ENCODE assay signal across 24 mouse cellular contexts in the genomic region with DNA sequence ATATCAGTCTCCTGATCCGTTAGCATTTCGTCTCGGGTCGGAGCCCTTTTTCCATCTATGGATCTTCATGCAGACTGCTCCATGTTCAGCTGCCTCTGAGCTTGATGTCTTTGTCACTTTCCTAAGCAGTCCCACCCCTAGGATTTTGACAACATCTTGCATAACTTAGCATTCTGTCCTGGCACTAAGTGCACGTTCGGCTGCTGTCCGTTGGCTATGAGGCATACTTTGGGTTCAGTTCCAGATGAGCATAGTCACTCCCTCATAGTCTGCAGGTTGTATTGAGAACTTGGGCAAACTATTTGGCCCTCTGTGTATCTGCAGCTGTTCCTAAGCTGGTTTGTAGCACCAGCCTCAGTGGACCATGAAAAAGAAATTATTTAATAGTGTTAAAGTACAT.
"Had no signal": no experiment of that assay in that cellular context is flagged by ENCODE, and none has a peak within 500 bp of the region (broad histone marks: within the 10 kb centered on the region; RNA-seq: fewer than 3 reads in every experiment).

No protein-coding gene starts in this region.

- DNase-seq: gastrocnemius, postnatal 14 days; gastrocnemius, postnatal 36 days; heart, adult 18-20 months; heart, postnatal 10 days; heart, postnatal 36 days; kidney, adult 11 months; kidney, adult 2 months; kidney, adult 9 months; kidney, postnatal 14 days; kidney, postnatal 36 days; layer of hippocampus, adult 9-11 months; layer of hippocampus, postnatal 36 days; left cerebral cortex, postnatal 4 days; liver, embryonic 13.5 days had no signal

- H3K27ac ChIP-seq: heart, embryonic 10.5 days; hindbrain, embryonic 13.5 days; hindbrain, embryonic 15.5 days; hindbrain, postnatal 0 days; kidney, embryonic 15.5 days; kidney, postnatal 0 days; limb, embryonic 13.5 days; limb, embryonic 15.5 days; liver, embryonic 13.5 days; liver, embryonic 15.5 days had no signal

- H3K4me1 ChIP-seq: heart, embryonic 10.5 days; heart, embryonic 12.5 days; hindbrain, embryonic 13.5 days; hindbrain, embryonic 15.5 days; kidney, embryonic 15.5 days; limb, embryonic 13.5 days; limb, embryonic 15.5 days; liver, embryonic 13.5 days; liver, embryonic 15.5 days had no signal

- H3K36me3 ChIP-seq: hindbrain, embryonic 13.5 days; hindbrain, embryonic 15.5 days; liver, embryonic 13.5 days; liver, embryonic 15.5 days had no signal

- H3K27me3 ChIP-seq: heart, embryonic 12.5 days; hindbrain, embryonic 13.5 days; hindbrain, embryonic 15.5 days; kidney, embryonic 15.5 days; limb, embryonic 13.5 days; limb, embryonic 15.5 days; liver, embryonic 13.5 days; liver, embryonic 15.5 days had no signal

- H3K4me3 ChIP-seq: heart, embryonic 10.5 days; heart, embryonic 12.5 days; hindbrain, embryonic 13.5 days; hindbrain, embryonic 15.5 days; kidney, embryonic 15.5 days; limb, embryonic 13.5 days; limb, embryonic 15.5 days; liver, embryonic 13.5 days; liver, embryonic 15.5 days had no signal
